Mouse (Mus musculus) bone marrow, adult 2 months (tissue): Measurements from ENCODE around the gene Fam83f.

ENCODE experiments used
- CTCF ChIP-seq: fragments of 200-500 bp; IDR thresholded peaks from 2 replicates; pipeline ENCODE4 v1.5.1; 2011; ENCODE audit warnings: low read length, control low read depth; ENCODE audit not compliant: control insufficient read depth, insufficient read depth
- POLR2A ChIP-seq: fragments of 200-500 bp; IDR thresholded peaks from 2 replicates; pipeline ENCODE4 v1.6.1; 2011; ENCODE audit warnings: low read depth, mild to moderate bottlenecking, control low read depth, low read length, borderline replicate concordance; ENCODE audit not compliant: control insufficient read depth

DNA sequence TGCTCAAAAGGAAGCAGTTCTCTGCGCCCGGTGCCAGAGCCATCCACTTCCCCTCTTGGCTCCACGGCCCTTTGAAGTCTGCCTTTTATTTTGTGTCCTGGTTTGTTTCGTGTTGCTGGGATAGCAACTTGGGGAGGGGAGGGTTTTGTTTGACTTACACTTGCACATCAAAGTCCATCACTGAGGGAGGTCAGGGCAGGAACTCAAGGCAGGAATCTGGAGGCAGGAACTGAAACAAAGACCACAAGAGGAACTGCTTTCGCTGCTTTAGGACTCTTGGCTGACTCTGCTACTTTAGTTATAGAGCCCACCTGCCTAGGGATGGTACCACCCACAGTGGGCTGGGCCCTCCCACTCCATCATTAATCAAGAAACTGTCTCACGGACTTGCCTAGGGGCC lies 45.2 kb upstream of the Fam83f start:
- TF ChIP-seq POLR2A: no peak
- TF ChIP-seq CTCF: no peak
